Mouse (Mus musculus): Measurements from ENCODE around the gene Foxk1.

DNA sequence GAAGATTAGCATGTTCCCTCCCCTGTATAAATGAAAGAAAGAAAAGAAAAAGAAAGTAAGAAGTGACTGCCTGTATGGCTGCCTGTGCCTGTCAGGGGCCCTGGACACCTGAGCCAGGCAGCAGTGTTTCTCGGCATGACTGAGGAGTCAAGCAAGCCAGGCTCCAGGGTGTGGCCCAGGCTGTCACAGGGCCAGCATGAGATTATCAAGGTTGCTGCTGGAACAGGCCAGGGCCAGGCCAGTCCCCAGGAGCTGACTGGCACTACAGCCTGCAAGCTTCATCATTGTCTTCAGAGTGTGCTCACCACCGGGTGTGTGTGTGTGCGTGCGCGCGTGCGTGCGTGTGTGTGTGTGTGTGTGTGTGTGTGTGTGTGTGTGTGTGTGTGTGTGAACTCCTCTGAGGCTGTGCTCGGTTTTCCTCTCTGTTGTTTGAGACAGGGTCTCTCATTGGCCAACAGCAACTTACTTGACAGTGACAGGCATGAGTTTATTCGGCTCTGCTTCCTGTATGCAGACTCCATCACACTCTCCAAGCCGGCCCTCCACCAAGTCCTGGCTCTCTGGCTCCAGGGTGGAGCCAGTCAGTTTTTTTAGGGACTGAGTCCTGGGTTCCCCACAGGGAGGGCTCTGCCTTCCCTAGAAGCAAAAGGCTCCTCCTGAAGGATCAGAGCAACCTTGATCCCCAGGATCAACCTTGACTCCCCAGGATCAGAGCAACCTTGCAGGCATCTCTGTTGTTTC is 43.7 kb downstream of the Foxk1 start:
- no peak for TF ChIP-seq POLR2A (IDR thresholded peaks at IDR 0.05; ENCODE audit: borderline replicate concordance, extremely low read depth, low read depth, low read length)
- TF ChIP-seq CTCF (IDR thresholded peaks at IDR 0.05; ENCODE audit: insufficient read depth, low read length): no peak

All from lung, adult 2 months (tissue).